Mouse (Mus musculus) ES-Bruce4 (cell line): ENCODE results near the gene Tnks2. TPM values are rescaled to one million over a fixed set of nuclear protein-coding genes. Genes with fewer than 3 reads are reported as not detected.
"Not testable (repeated sequence)": the region's sequence is repeated elsewhere in the genome, so short reads cannot be mapped to it uniquely, and the experiment has no call there.

Experiments
- H3K27ac ChIP-seq: 2 replicates; pipeline ENCODE4 v1.5.1; 2012; ENCODE audit warnings: low read length, inconsistent platforms; ENCODE audit not compliant: insufficient read depth
- H3K27me3 ChIP-seq: 2 replicates; pipeline ENCODE4 v1.6.1; 2012; ENCODE audit warnings: mild to moderate bottlenecking, low read length, inconsistent platforms; ENCODE audit not compliant: control insufficient read depth, poor library complexity, insufficient read depth, severe bottlenecking
- H3K36me3 ChIP-seq: 2 replicates; pipeline ENCODE4 v1.6.1; 2012; ENCODE audit warnings: inconsistent platforms, mild to moderate bottlenecking, low read length, moderate library complexity; ENCODE audit not compliant: control insufficient read depth, poor library complexity, insufficient read depth, severe bottlenecking
- H3K4me1 ChIP-seq: one replicate; pipeline ENCODE4 v1.8.1; 2011; ENCODE audit warnings: low read length; ENCODE audit not compliant: control insufficient read depth, insufficient read depth
- H3K4me3 ChIP-seq: 2 replicates; pipeline ENCODE4 v1.5.1; 2011; ENCODE audit warnings: low read depth, mild to moderate bottlenecking, low read length
- H3K9ac ChIP-seq: 2 replicates; pipeline ENCODE4 v1.6.1; 2012; ENCODE audit warnings: low read depth, mild to moderate bottlenecking, inconsistent platforms; ENCODE audit not compliant: poor library complexity, severe bottlenecking
- H3K9me3 ChIP-seq: replicated peaks from 2 replicates; pipeline ENCODE4 v1.6.1; 2012; ENCODE audit warnings: mild to moderate bottlenecking, low read length, inconsistent platforms; ENCODE audit not compliant: control insufficient read depth, poor library complexity, insufficient read depth, severe bottlenecking
- CTCF ChIP-seq: IDR thresholded peaks from one replicate; pipeline ENCODE4 v1.8.1; 2011; ENCODE audit warnings: low read depth, low read length
- EP300 ChIP-seq: IDR thresholded peaks from 2 replicates; pipeline ENCODE4 v1.6.1; 2011; ENCODE audit warnings: low read depth, low read length; ENCODE audit not compliant: insufficient read depth
- POLR2A ChIP-seq: IDR thresholded peaks from one replicate; pipeline ENCODE4 v1.8.1; 2011; ENCODE audit warnings: low read length; ENCODE audit not compliant: insufficient read depth
- polyA plus RNA-seq: library from polyadenylated mRNA; stranded (reverse); fragments of >200 nt; gene quantifications from 2 replicates; pipeline ENCODE4 v1.2.4, GENCODE M21; 2011; ENCODE audit warnings: low read depth; ENCODE audit not compliant: missing spikeins, insufficient read depth, insufficient read length

The Tnks2 gene
- polyA plus RNA-seq, 1 experiment, result 415 TPM

DNA sequence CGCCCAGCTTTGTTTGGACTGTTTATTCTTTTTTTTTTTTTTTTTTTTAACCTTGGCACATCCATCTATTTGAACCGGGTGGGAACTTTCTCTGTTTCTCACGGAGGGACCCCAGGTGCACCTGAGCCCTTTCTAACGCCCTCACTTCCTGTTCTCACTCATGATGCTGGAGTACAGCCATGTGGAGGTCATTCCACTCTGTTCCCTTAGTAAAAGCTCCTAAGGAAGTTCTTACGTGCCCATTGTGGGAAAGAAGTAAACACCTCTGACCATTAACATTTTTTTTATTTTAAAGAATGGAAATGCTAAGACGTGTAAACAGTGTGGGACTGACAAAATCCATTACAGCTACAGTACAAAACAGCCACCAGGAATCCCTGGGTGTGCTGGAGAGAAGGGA, 14.8 kb upstream of the Tnks2 start:
- Histone ChIP-seq H3K9ac (peak overlapping the region; percentile 43; the same call in 1 of the 2 replicates), H3K36me3 (no peaks in the 10 kb centered on the region), H3K4me1 (no peaks in the 10 kb centered on the region), H3K4me3 (no peak overlapping the region), H3K27ac (no peak overlapping the region), H3K9me3 (no peaks in the 10 kb centered on the region), H3K27me3 (no peaks in the 10 kb centered on the region)
- TF ChIP-seq CTCF (no peak), EP300 (no peak), POLR2A (no peak)

DNA sequence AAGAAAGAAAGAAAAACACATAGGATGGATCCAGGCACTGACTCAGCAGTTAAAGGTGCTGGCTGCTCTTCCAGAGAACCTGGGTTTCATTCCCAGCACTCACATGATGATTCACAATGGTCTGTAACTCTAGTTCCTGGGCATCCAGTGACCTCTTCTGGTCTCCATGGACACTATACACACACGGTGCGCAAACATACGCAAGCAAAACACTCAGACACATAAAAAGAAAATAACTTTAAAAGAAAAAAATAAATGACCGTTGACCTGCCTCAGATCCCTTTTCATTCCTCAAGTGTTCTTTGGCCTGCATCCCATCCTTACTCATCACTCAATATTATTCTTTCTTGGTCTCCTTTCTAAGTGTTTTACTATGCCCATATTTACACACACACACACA, 13.6 kb upstream of the Tnks2 start:
- no peaks in the 10 kb centered on the region for H3K36me3 ChIP-seq
- no peaks in the 10 kb centered on the region for H3K27me3 ChIP-seq
- H3K9ac ChIP-seq, result no peak overlapping the region
- no peaks in the 10 kb centered on the region for H3K4me1 ChIP-seq
- TF ChIP-seq EP300, result no peak
- no peak for TF ChIP-seq CTCF
- no peak for TF ChIP-seq POLR2A
- H3K4me3 ChIP-seq, result no peak overlapping the region
- no peaks in the 10 kb centered on the region for H3K9me3 ChIP-seq
- no peak overlapping the region for H3K27ac ChIP-seq

DNA sequence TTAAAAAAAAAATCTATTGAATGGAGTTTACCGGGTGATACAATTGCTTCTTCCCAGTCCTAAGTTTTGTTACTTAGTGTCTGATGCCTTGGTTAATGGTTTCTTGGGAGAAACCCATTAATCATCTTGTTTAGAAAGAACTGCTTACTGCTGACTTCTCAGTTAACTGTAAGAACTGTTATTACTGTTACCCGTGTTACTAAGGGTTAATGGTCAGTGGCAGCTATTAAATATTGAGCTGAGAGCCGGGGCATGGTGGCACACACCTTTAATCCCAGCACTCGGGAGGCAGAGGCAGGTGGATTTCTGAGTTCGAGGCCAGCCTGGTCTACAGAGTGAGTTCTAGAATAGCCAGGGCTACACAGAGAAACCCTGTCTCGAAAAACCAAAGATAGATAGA, 12.7 kb upstream of the Tnks2 start:
- H3K27ac ChIP-seq, H3K36me3 ChIP-seq, H3K4me1 ChIP-seq, H3K27me3 ChIP-seq, H3K9me3 ChIP-seq, H3K4me3 ChIP-seq, H3K9ac ChIP-seq: not testable (repeated sequence)

DNA sequence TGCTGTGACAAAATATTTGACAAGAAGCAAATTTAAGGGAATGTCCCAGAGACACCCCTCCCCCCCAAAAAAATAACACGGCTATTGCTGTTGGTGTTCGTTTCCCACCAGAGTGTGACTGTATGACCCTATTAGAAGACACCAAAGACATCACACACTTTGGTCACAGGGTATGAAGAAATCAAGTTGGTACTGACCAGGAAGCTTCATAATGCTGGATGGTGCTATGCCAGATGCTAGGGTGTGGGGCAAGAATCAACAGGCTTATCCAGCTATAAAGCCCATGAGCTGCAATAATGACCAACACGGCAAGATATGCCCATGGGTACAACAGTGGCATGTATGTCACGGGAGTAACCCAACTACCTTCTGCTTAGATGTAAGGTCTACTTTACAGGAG, 11.3 kb upstream of the Tnks2 start:
- TF ChIP-seq POLR2A (no peak), EP300 (no peak), CTCF (no peak)
- H3K4me3 ChIP-seq, result no peak overlapping the region
- no peak overlapping the region for H3K9ac ChIP-seq

GRCm38 (mm10) chr19:36827650-36828049, 6.4 kb upstream of the Tnks2 start:
- H3K27me3 ChIP-seq, result no peaks in the 10 kb centered on the region
- no peaks in the 10 kb centered on the region for H3K36me3 ChIP-seq
- no peak for TF ChIP-seq CTCF
- no peak for TF ChIP-seq EP300
- no peak for TF ChIP-seq POLR2A
- H3K27ac ChIP-seq, result no peak overlapping the region
- H3K9me3 ChIP-seq, result no peaks in the 10 kb centered on the region
- no peak overlapping the region for H3K9ac ChIP-seq
- no peak overlapping the region for H3K4me3 ChIP-seq
- H3K4me1 ChIP-seq, result no peaks in the 10 kb centered on the region

More for the DNA sequence above, 11.3 kb upstream of the Tnks2 start:
- Histone ChIP-seq H3K4me1 (no peaks in the 10 kb centered on the region), H3K9me3 (no peaks in the 10 kb centered on the region), H3K36me3 (no peaks in the 10 kb centered on the region), H3K27ac (no peak overlapping the region), H3K27me3 (no peaks in the 10 kb centered on the region)

DNA sequence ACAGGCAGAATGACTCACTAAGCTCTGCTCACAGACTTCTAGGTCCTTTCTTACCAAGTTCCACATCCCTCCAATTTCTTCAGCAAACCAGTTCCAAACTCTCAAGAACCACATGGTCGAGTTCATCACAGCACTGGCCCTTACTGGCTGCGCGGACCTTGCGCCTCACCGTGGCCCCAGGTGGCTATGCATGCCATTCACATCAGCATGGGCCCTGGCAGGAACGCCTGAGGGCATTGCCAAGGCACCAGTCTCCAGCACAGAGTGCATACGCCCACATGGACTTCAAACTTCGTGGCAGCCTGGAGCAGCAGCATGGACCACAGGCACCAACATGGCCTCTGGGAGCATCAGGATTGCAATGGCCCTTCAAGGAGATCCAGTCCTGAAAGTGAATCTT, 5.7 kb upstream of the Tnks2 start:
- Histone ChIP-seq H3K36me3 (no peaks in the 10 kb centered on the region), H3K27me3 (no peaks in the 10 kb centered on the region), H3K4me3 (no peak overlapping the region), H3K9me3 (no peaks in the 10 kb centered on the region), H3K4me1 (no peaks in the 10 kb centered on the region), H3K9ac (no peak overlapping the region), H3K27ac (no peak overlapping the region)
- TF ChIP-seq POLR2A (no peak), EP300 (no peak), CTCF (peak; percentile 14)
